ENCODE assay signal across 31 mouse cellular contexts in the genomic region with DNA sequence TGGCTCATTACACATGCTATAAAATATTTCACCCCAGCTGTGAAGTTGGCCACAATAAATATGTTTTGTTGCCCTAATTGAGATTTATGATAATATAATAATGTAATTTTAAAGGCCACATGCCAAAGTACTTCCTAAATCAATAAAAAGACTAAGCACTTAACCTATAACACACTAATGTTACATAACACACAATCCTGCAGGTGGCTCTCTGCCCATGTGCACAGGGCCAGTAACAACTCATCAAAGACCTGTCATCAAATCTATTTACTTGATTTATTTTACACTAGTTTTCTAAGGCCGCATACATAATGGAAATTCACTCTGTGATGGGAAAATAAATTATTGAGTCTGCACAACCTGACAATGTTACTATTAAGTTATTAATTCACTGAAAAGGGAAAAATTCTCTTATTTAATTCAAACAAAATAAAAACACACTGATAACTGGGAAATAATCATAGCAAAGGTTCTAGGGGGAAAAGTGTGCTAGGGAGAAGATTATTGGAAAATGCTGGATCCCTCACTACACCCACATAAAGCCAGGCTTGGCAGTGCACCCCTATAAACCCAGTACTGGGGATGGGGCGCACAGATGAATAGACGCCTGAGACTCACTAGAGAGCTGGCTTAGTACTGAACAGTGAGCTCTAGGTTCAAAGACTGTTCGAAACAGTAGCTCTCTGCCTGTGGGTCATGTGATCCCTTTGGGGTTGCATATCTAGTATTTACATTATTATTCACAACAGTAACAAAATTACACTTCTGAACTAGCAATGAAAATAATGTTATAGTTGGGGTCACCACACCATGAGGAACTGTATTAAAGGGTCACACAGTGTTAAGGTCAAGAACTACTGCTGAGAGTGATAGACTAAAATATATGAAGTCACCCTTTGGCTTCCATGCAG. TPM values are rescaled to one million over a fixed set of nuclear protein-coding genes. Genes with fewer than 3 reads are reported as not detected.
DNase-seq lines count a peak whose midpoint lies in the region; ATAC-seq and TF ChIP-seq lines count a peak whose summit lies in the region.
"Had no signal": no experiment of that assay in that cellular context is flagged by ENCODE, and none has a peak within 500 bp of the region (broad histone marks: within the 10 kb centered on the region; RNA-seq: fewer than 3 reads in every experiment).

No protein-coding gene starts in this region.

- H3K27me3 ChIP-seq in kidney, postnatal 0 days (ENCODE audit: insufficient read depth, low read length): no peaks in the 10 kb centered on the region
- H3K27me3 ChIP-seq in myocyte (ENCODE audit: control insufficient read depth, insufficient read depth, insufficient read length): no peaks in the 10 kb centered on the region
- H3K27me3 ChIP-seq: embryonic facial prominence, embryonic 13.5 days; forebrain, embryonic 13.5 days; hindbrain, embryonic 13.5 days; kidney, embryonic 15.5 days; limb, embryonic 13.5 days; liver, embryonic 12.5 days; midbrain, embryonic 15.5 days; neural tube, embryonic 12.5 days had no signal

- no peak overlapping the region for H3K27ac ChIP-seq in kidney, postnatal 0 days
- H3K27ac ChIP-seq: embryonic facial prominence, embryonic 13.5 days; forebrain, embryonic 13.5 days; hindbrain, embryonic 13.5 days; kidney, embryonic 15.5 days; limb, embryonic 13.5 days; liver, embryonic 12.5 days; midbrain, embryonic 15.5 days; neural tube, embryonic 12.5 days; stomach, postnatal 0 days had no signal

- no peaks in the 10 kb centered on the region for H3K36me3 ChIP-seq in kidney, postnatal 0 days (ENCODE audit: insufficient read depth, low read length)
- no peaks in the 10 kb centered on the region for H3K36me3 ChIP-seq in myocyte (ENCODE audit: control insufficient read depth, insufficient read depth)
- H3K36me3 ChIP-seq: embryonic facial prominence, embryonic 13.5 days; hindbrain, embryonic 13.5 days; kidney, embryonic 15.5 days; limb, embryonic 13.5 days; liver, embryonic 12.5 days; midbrain, embryonic 15.5 days; neural tube, embryonic 12.5 days had no signal

- H3K4me2 ChIP-seq in kidney, postnatal 0 days (ENCODE audit: low read length): no peak overlapping the region
- H3K4me2 ChIP-seq in myocyte (ENCODE audit: low read depth): no peak overlapping the region
- H3K4me2 ChIP-seq: embryonic facial prominence, embryonic 13.5 days; forebrain, embryonic 13.5 days; heart, embryonic 11.5 days; hindbrain, embryonic 13.5 days; kidney, embryonic 15.5 days; limb, embryonic 13.5 days; liver, embryonic 12.5 days; midbrain, embryonic 15.5 days; neural tube, embryonic 12.5 days had no signal

- H3K4me3 ChIP-seq in kidney, postnatal 0 days (replicated peaks; ENCODE audit: low read depth, low read length): no peak overlapping the region
- no peak overlapping the region for H3K4me3 ChIP-seq in lung, adult 2 months (replicated peaks; ENCODE audit: extremely low read depth, low read depth, low read length)
- H3K4me3 ChIP-seq in myocyte: no peak overlapping the region
- H3K4me3 ChIP-seq: embryonic facial prominence, embryonic 13.5 days; forebrain, embryonic 13.5 days; hindbrain, embryonic 13.5 days; kidney, embryonic 15.5 days; limb, embryonic 13.5 days; liver, embryonic 12.5 days; midbrain, embryonic 15.5 days; neural tube, embryonic 12.5 days had no signal

- no peaks in the 10 kb centered on the region for H3K9me3 ChIP-seq in kidney, postnatal 0 days (replicated peaks; ENCODE audit: low read length)
- H3K9me3 ChIP-seq: embryonic facial prominence, embryonic 13.5 days; forebrain, embryonic 13.5 days; hindbrain, embryonic 13.5 days; kidney, embryonic 15.5 days; limb, embryonic 13.5 days; liver, embryonic 12.5 days; midbrain, embryonic 15.5 days; neural tube, embryonic 12.5 days had no signal

- no peaks in the 10 kb centered on the region for H3K79me2 ChIP-seq in myocyte (ENCODE audit: control insufficient read depth, insufficient read depth)

- WGBS in kidney, postnatal 0 days: 81% methylated on average over 4 of the region's 4 CpGs
- 82% methylated on average over 4 of the region's 4 CpGs for WGBS in lung, adult 2 months

- no peak for TF ChIP-seq CTCF in kidney, postnatal 0 days (IDR thresholded peaks at IDR 0.05; ENCODE audit: low read depth)
- no peak for TF ChIP-seq CTCF in lung, adult 2 months (IDR thresholded peaks at IDR 0.05; ENCODE audit: insufficient read depth, low read length)

- H3K4me1 ChIP-seq in kidney, postnatal 0 days (replicated peaks; ENCODE audit: insufficient read depth, low read length): 0 out of 2 replicates have a peak, but pooled peaks cover 4% of the 10 kb centered on the region
- H3K4me1 ChIP-seq in lung, adult 2 months (ENCODE audit: control insufficient read depth, insufficient read depth, low read length): peaks cover 3% of the 10 kb centered on the region
- H3K4me1 ChIP-seq: midbrain, embryonic 15.5 days; neural tube, embryonic 12.5 days had no signal

- peak; percentile 18 for DNase-seq in kidney, postnatal 0 days (ENCODE audit: low spot score)
- DNase-seq in kidney, postnatal 25 days: no peak
- peak; percentile 30 for DNase-seq in lung, postnatal 36 days
- DNase-seq in lung, adult 2 months: no peak
- DNase-seq in Muller cell, postnatal 12 days (ENCODE audit: inconsistent ontology term): peak; percentile 56
- DNase-seq in adrenal gland, adult 8-10 months: no peak
- DNase-seq: adrenal gland, adult 2 months; cerebellum, adult 8-10 months; cerebellum, postnatal 36 days; embryo, embryonic 11 days; gastrocnemius, postnatal 14 days; heart, adult 18-20 months; heart, postnatal 4 days; kidney, adult 11 months; lung, adult 18-20 months; lung, postnatal 10 days; right cerebral cortex, postnatal 4 days; thymus, adult 18-20 months; thymus, postnatal 25 days had no signal

- no peak for TF ChIP-seq POLR2A in lung, adult 2 months (IDR thresholded peaks at IDR 0.05; ENCODE audit: borderline replicate concordance, extremely low read depth, low read depth, low read length)
- TF ChIP-seq POLR2A in myocyte (IDR thresholded peaks at IDR 0.05; ENCODE audit: insufficient read length, low read depth): no peak

- H3K9ac ChIP-seq in kidney, postnatal 0 days (ENCODE audit: low read depth, low read length): no peak overlapping the region
- H3K9ac ChIP-seq: embryonic facial prominence, embryonic 13.5 days; forebrain, embryonic 13.5 days; hindbrain, embryonic 13.5 days; kidney, embryonic 15.5 days; limb, embryonic 13.5 days; liver, embryonic 12.5 days; midbrain, embryonic 15.5 days; neural tube, embryonic 12.5 days had no signal

- no peak overlapping the region for H3ac ChIP-seq in myocyte (ENCODE audit: control insufficient read depth, insufficient read length)

- no peak for ATAC-seq in kidney, postnatal 0 days (replicated peaks; ENCODE audit: low FRiP score, low read depth)
- no peak for ATAC-seq in granulocyte monocyte progenitor cell, adult 5-6 weeks (replicated peaks; ENCODE audit: poor library complexity, severe bottlenecking)
- ATAC-seq: forebrain, embryonic 13.5 days; liver, embryonic 12.5 days; midbrain, embryonic 15.5 days had no signal

TF ChIP-seq in myocyte, 11 proteins besides CTCF, POLR2A, EP300 and RAD21:
- TF ChIP-seq E2F4 (IDR thresholded peaks at IDR 0.05; ENCODE audit: insufficient read depth): no peak
- TF ChIP-seq USF1 (IDR thresholded peaks at IDR 0.05; ENCODE audit: low read depth): peak; percentile 60
- no peak for TF ChIP-seq MYOD1 (IDR thresholded peaks at IDR 0.05; ENCODE audit: control insufficient read depth in 1 of 3, insufficient read length in 2 of 3, low read depth in 2 of 3)
- TF ChIP-seq CEBPB (IDR thresholded peaks at IDR 0.05; ENCODE audit: insufficient read depth, poor library complexity, severe bottlenecking): 0 out of 2 replicates have a peak, but pooled peaks have one; percentile 23
TF ChIP-seq in myocyte: peak in this region for 2.

RNA-seq across cellular contexts. Expression of a gene that starts 23.0 kb away (rescaled TPM):
- 41.1 and 51.4 TPM in 2 replicates for polyA plus RNA-seq in kidney, postnatal 0 days (2015; fragmentation: Nextera tagmentation; extraction: Ambion mirVana)
- polyA plus RNA-seq in lung, adult 2 months (2012; rRNA removed): 18.9 and 24.2 TPM in 2 replicates
- polyA plus RNA-seq in myocyte (2012; fragmentation: generic; extraction: Trizol): 21.3 TPM
- 34.7 and 40.5 TPM in 2 replicates for total RNA-seq in granulocyte monocyte progenitor cell, adult 5-6 weeks (2014; fragmentation: Nextera tagmentation)
- 22.0 and 22.1 TPM in 2 replicates for total RNA-seq in granulocyte monocyte progenitor cell, adult 5-6 weeks (2017)
- 10 to 100 TPM; 40.1 to 61.6 (median 48.3) TPM for total RNA-seq in adrenal gland, adult 8-10 months (2022)

Comparison
In these comparisons a context has a peak if more than half of its experiments do, and no peak if none do; other contexts are left out.
1. DNase-seq: peak in kidney, postnatal 0 days (single experiment), lung, postnatal 36 days (single experiment) and Muller cell, postnatal 12 days (single experiment); none in kidney, postnatal 25 days (0 of 2), lung, adult 2 months (single experiment) and adrenal gland, adult 8-10 months (single experiment).